Mouse (Mus musculus) 416B (cell line): ENCODE data around the gene Ubald1.

Experiments
- DNase-seq: peaks from one replicate; pipeline ENCODE4 v3.0.0; 2011; ENCODE audit warnings: low read depth

Ubald1 gene

GRCm38 (mm10) chr16:4898881-4899280 is 18.8 kb upstream of the Ubald1 start:
- DNase-seq = no peak

DNA sequence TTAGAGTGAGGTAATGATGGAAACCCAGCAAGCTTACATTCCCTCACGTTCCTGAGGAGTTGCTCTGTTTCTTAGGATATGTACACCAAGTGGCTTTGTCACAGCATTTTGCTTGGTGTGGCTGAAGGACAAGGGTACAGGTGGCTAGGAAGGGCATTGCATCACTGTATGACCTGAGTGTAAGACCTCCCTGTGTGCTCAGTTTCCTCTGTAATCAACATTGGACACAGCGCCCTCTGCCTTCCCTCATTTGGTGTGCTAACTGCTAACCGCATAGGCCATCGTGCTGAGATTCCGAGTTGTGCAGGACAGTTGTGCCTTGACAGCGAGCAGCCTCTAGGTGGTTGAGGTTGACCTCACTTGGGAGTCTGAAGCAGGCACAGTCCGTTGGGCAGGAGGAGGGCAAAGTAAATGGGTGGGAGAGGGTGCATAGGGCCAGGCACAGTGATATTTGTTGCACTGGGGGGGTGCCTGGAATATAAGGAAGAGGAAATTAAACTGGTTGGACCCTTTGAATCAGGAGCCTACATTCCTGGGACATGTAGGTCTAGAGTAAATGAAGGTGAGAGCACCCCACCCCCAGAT is 17.1 kb upstream of the Ubald1 start:
- no peak for DNase-seq

GRCm38 (mm10) chr16:4896249-4897027 is 16.3 kb upstream of the Ubald1 start:
- DNase-seq = peak; percentile 47

DNA sequence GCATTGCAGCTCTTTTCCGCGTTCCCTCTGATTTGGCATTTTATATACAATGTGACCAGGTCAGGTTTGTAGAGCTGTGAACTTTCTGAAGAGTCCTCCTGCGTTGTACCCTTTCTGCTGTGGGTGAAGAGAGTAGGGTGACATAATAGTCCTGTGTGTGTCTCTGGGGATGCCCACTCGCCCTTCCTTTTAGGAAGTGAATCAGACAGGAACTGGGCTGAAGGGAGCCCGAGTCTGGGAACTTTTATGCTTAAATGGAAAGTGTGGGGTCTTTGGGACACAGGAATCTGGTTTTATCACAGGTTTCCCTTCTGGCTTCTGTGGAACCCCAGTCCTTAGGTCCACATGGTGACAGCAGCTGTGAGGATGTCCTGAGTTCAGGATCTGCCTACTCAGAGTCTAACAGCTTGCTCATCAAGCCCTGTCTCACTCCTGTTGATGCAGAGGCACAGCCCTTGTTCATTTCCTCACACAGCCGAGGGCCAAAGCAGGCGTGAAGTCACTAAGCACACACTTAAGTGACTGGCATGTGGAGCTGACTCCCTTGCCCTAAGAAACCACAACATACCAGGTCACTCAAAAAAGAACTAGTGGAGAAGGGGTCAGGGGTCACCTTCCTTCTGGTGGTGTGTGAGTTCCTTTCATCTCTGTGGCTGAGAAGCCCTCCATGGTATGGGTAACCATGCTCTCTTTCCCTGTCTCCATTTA is 14.2 kb upstream of the Ubald1 start:
- peak; percentile 60 for DNase-seq

- no peak for DNase-seq
Observed at GRCm38 (mm10) chr16:4892171-4892570, 12.1 kb upstream of the Ubald1 start.

DNA sequence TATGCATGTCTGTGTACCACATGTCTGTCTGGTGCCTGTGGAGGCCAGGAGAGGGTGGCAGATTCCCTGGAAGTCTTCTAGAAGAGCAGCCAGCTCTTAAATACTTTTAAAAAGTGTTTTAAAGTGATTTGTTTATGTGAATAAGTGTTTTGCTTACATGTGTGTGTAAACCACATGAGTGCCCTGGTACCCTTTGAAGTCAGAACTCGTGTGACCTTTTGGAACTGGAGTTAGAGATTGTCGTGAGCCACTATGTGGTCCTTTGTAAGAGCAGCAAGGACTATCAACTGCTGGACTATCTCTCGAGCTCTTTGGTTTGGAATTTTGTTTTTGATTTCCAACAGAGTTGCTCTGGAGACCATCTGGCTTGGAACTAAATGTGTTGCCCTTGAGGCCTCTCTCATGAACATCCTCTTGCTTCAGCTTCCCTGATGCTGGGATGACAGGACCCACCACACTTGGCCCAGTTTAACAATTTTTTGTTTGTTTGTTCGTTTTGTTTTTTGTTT is 10.1 kb upstream of the Ubald1 start:
- DNase-seq = no peak

DNA sequence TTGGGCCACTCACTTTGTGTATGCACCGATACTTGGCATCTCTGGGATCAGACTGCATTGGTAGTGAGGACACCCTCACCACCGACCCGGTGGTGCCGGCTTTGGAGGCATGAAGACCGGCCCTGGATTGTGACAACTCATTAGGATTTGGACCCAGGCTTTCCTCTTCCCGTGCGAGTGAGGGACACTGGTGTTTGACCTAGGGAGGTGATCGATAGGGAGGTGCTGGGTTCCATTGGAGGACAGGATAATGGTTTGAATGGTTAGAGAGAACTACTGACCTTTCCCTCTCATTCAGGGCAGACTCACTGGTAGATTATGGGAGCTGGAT is 6.5 kb upstream of the Ubald1 start:
- DNase-seq = no peak

DNA sequence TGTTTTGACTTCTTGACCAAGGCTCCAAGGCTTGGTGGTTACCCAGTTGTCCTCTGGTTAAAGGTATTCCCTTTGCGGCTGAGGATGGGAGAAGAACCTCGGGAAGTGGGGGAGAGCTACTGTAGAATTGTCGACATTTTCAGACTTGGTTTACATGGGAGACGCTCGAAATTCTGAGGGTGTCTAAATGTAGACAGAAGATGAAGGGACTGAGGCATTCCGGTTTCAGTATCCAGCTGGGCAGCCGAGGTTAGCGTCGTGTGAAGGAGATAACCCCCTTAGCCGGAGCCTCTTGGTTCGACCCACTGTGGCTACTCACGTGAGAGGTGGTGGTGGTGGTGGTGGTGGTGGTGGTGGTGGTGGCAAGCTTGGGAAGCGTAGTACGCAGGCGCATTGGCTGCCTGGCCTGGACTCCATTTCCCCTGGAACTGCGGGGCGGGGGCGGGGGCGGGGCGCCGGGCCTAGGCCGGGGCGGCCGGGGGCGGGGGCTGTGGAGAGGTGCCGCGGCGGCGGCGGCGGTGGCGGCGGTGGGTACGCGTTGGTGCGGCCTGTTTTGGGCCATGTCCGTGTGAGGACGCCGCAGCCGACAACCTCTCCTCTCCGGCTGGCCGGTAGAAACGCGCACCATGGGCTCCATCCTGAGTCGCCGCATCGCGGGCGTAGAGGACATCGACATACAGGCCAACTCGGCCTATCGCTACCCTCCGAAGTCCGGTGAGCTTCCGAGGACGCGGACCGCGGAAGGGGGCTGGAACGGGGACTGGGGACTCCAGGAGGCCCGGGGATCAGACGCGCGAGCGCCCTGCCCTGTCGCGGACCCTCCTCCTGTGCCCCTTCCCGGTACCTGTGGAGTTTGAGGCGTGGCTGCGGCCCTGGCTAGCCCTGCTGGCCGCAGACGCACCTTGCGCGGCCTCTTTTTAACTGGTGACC is 5.9 kb upstream of the Ubald1 start, which contains the start of gene Mgrn1:
Gene Mgrn1 (plus strand): TSS at position 490 of the 930 bp plus-strand sequence.
- DNase-seq = peak; percentile 94

- no peak for DNase-seq
Observed at GRCm38 (mm10) chr16:4884930-4885329, 4.8 kb upstream of the Ubald1 start.

GRCm38 (mm10) chr16:4881400-4882351 is 1.6 kb upstream of the Ubald1 start:
- DNase-seq = no peak

GRCm38 (mm10) chr16:4879708-4880124 is 399 bp downstream of the Ubald1 start:
- peak; percentile 87 for DNase-seq

GRCm38 (mm10) chr16:4879101-4879707 is 911 bp downstream of the Ubald1 start:
- DNase-seq = peak; percentile 59

DNA sequence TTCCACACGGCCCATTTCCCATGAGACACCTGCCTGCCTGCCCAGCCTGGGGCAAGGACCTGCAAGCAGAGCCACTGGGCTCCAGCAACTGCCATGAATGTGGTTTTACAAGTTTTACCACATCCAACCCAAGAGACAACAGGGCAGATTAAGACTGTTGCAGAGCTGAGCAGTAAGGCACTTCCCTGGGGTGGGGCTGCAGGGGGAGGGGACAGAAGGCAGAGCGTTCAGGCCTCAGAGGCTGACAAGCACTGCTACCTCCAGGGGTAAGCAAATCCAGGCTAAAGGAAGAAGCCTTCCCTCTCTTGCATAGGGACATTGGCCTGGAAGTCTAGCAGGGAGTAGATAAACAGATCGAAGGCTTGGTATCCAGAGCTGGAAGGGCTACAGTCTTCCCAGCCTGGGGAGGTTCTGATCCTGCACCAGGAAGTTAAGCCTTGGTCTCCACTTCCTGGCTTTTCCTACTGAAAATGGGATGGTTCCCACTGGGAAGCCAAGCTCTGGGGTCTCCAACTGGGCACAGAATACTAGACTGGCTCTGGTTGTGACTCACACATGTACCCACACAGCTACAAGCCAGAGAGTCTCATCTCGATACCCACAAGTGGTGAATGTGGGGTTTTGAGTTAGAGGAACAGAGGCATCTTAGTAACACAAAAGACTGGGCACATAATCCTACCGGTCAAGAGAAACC is 1.8 kb downstream of the Ubald1 start:
- DNase-seq = peak; percentile 87

DNA sequence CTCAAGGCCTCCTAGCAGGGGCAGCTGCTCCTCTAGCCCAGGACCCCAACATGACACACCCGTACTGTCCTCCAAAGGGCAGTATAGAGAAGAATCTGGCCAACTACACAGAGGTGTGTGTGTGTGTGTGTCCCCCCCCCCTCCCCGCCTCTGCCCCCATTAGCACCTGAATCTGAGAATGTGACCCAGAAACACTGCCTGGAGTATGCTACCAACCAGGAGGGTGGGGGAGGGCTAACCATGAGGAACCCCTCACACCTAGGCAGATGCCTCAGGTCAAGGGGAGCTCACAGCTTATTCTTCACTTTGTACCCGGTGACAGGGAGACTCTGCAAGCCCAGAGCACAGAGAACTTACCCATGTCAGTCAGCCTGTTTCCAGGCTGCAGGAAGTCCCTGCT is 2.4 kb downstream of the Ubald1 start:
- DNase-seq = no peak

DNA sequence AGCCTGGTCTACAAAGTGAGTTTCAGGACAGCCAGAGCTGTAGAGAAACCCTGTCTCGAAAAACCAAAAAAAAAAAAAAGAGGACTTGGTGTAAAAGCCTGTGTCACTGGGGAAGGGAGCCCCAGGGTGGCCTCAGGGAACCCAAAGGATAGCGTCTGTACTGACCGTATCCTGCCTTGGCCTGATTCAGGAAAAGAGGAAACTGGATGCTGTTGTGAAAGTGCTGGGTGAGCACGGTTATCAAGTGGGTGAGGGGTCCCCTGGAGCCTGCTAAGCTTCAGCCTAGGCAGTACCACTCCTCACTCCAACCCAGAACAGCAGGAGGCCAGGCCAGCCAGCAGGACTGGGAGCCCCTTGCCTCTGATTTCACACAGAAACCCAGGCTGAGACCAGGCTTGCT is 2.9 kb downstream of the Ubald1 start:
- no peak for DNase-seq

- DNase-seq = peak; percentile 83
Observed at GRCm38 (mm10) chr16:4876033-4876680, 4.0 kb downstream of the Ubald1 start.

- DNase-seq = no peak
Observed at GRCm38 (mm10) chr16:4875198-4876032, 4.7 kb downstream of the Ubald1 start.

DNA sequence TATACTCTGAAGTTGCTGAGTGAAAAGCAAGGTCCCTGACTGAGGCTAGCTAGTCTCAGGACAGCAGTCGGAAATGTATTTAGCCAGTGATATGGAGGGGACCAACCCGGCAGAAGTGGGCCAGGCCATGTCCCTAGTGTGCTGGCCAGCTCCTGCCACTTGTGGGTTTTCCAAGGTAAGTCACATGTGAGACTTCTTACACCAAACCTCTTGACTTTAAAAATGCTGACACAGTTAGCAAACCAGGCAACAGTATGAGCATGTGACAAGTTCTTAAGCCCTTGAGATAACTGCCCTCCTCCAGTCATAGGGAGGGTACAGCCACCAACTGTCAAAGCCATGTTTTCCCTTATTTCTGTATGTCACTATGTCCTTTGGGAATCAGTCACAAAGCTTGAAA is 8.2 kb downstream of the Ubald1 start:
- no peak for DNase-seq
